Mouse (Mus musculus): ENCODE results near the gene Prps1l3. TPM values are rescaled to one million over a fixed set of nuclear protein-coding genes. Genes with fewer than 3 reads are reported as not detected.
A peak's percentile ranks its signal among the peaks of the same experiment; 100 is the strongest.

Gene Prps1l3
- 87.5 and 94.3 TPM in 2 replicates for polyA plus RNA-seq (2014; fragmentation: Nextera tagmentation; extraction: Ambion mirVana)

DNA sequence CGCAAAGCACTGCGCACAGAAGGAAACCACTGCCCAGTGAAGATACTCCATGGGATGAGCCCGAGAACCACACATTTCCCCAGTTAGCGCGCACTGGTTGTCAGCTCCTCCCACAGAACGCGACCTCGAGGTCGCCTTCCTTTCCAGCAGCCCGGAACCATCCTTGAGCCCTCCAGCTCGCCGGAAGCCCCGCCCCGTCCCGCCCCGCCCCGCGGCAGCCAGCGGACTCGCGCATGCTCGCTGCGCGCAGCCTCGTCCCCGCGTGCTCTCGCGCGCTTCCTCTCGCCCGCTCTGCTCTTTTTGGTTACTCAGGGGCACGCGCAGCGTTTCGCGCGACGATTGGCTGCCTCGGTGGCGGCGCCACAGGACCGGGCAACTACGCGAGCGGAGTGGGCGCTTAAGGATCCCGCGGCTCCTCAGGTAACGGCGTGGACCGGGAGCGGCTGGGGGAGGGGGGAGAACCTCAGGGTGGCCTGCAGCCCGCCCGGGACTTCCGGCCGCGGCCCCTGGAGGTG lies at the start of gene Prps1l3, which contains the start of gene Mipol1:
Gene Prps1l3, plus strand, starts transcription at position 221 of the 515 bp plus-strand sequence.
Gene Mipol1, plus strand, starts transcription at position 236 of the 515 bp plus-strand sequence.
- 0 out of 2 replicates have a peak, but pooled peaks cover 2% of the 10 kb centered on the region for H3K36me3 ChIP-seq (ENCODE audit: insufficient read depth)
- under 1% methylated on average over 56 of the region's 58 CpGs for WGBS
- H3K27me3 ChIP-seq (ENCODE audit: insufficient read depth, low read length), result no peaks in the 10 kb centered on the region
- peak within 1 kb of the TSS; percentile 67 for H3K4me2 ChIP-seq
- ATAC-seq (ENCODE audit: insufficient read depth) (peak; percentile 97), DNase-seq (peak; percentile 95)
- peak within 1 kb of the TSS; percentile 71 for H3K4me3 ChIP-seq (ENCODE audit: low read depth, low read length)
- no peak for TF ChIP-seq CTCF (IDR thresholded peaks at IDR 0.05; ENCODE audit: low read depth)
- peak within 1 kb of the TSS; percentile 90 for H3K27ac ChIP-seq (ENCODE audit: low read depth)
- peak within 1 kb of the TSS; percentile 76 for H3K9ac ChIP-seq
- H3K4me1 ChIP-seq (ENCODE audit: insufficient read depth), result peaks cover 6% of the 10 kb centered on the region; the same call in 1 of the 2 replicates
- H3K9me3 ChIP-seq (ENCODE audit: low read depth, low read length), result no peaks in the 10 kb centered on the region

- H3K4me2 ChIP-seq, result no peak overlapping the region
- H3K4me1 ChIP-seq (ENCODE audit: insufficient read depth), result no peaks in the 10 kb centered on the region
- DNase-seq (peak; percentile 47), ATAC-seq (ENCODE audit: insufficient read depth) (no peak)
- H3K27ac ChIP-seq (ENCODE audit: low read depth), result no peak overlapping the region
- H3K9me3 ChIP-seq (ENCODE audit: low read depth, low read length), result no peaks in the 10 kb centered on the region
- no peak overlapping the region for H3K4me3 ChIP-seq (ENCODE audit: low read depth, low read length)
- no peaks in the 10 kb centered on the region for H3K27me3 ChIP-seq (ENCODE audit: insufficient read depth, low read length)
- WGBS, result 53% methylated on average over 2 of the region's 2 CpGs
- H3K36me3 ChIP-seq (ENCODE audit: insufficient read depth), result no peaks in the 10 kb centered on the region
- H3K9ac ChIP-seq, result no peak overlapping the region
- no peak for TF ChIP-seq CTCF (IDR thresholded peaks at IDR 0.05; ENCODE audit: low read depth)
Observed at GRCm38 (mm10) chr12:57184401-57185147, 45.6 kb upstream of the Prps1l3 start.

GRCm38 (mm10) chr12:57185475-57185874 lies 44.7 kb upstream of the Prps1l3 start:
- Histone ChIP-seq H3K36me3 (ENCODE audit: insufficient read depth) (no peaks in the 10 kb centered on the region), H3K4me3 (ENCODE audit: low read depth, low read length) (no peak overlapping the region), H3K4me1 (ENCODE audit: insufficient read depth) (no peaks in the 10 kb centered on the region), H3K27me3 (ENCODE audit: insufficient read depth, low read length) (no peaks in the 10 kb centered on the region), H3K9ac (no peak overlapping the region), H3K9me3 (ENCODE audit: low read depth, low read length) (no peaks in the 10 kb centered on the region), H3K4me2 (no peak overlapping the region), H3K27ac (ENCODE audit: low read depth) (no peak overlapping the region)
- DNase-seq (peak; percentile 44), ATAC-seq (ENCODE audit: insufficient read depth) (no peak)
- 0% methylated on average over 1 of the region's 1 CpGs for WGBS
- TF ChIP-seq CTCF (IDR thresholded peaks at IDR 0.05; ENCODE audit: low read depth), result peak; percentile 61

DNA sequence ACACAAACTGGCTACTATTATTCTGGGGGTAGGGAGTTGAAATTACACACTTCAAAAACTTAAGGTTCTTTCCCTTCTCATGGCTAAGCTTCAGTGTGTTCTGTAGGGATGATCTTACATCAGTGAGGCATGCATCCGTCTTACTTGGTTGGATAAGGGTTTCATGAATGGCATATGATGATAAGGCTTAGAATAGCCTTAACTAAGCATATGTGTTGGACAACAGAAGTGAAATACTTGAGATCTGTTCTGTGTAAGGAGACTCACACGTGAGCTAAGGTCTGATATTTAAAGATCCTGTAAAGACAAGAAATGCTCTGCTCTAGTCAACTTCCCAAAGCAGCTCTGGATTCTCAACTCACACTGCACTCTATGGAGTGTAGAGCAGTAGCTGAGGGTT lies 44.1 kb upstream of the Prps1l3 start:
- Histone ChIP-seq H3K27ac (ENCODE audit: low read depth) (no peak overlapping the region), H3K27me3 (ENCODE audit: insufficient read depth, low read length) (no peaks in the 10 kb centered on the region), H3K9ac (no peak overlapping the region), H3K4me1 (ENCODE audit: insufficient read depth) (no peaks in the 10 kb centered on the region), H3K4me3 (ENCODE audit: low read depth, low read length) (no peak overlapping the region), H3K9me3 (ENCODE audit: low read depth, low read length) (no peaks in the 10 kb centered on the region), H3K4me2 (no peak overlapping the region), H3K36me3 (ENCODE audit: insufficient read depth) (no peaks in the 10 kb centered on the region)
- DNase-seq (no peak), ATAC-seq (ENCODE audit: insufficient read depth) (no peak)
- 65% methylated on average over 2 of the region's 2 CpGs for WGBS
- no peak for TF ChIP-seq CTCF (IDR thresholded peaks at IDR 0.05; ENCODE audit: low read depth)

GRCm38 (mm10) chr12:57187032-57187431 lies 43.2 kb upstream of the Prps1l3 start:
- no peak overlapping the region for H3K4me2 ChIP-seq
- H3K27me3 ChIP-seq (ENCODE audit: insufficient read depth, low read length), result no peaks in the 10 kb centered on the region
- no peaks in the 10 kb centered on the region for H3K9me3 ChIP-seq (ENCODE audit: low read depth, low read length)
- WGBS, result 75% methylated on average over 4 of the region's 4 CpGs
- H3K4me1 ChIP-seq (ENCODE audit: insufficient read depth), result no peaks in the 10 kb centered on the region
- DNase-seq (no peak), ATAC-seq (ENCODE audit: insufficient read depth) (no peak)
- no peak overlapping the region for H3K27ac ChIP-seq (ENCODE audit: low read depth)
- H3K9ac ChIP-seq, result no peak overlapping the region
- H3K36me3 ChIP-seq (ENCODE audit: insufficient read depth), result no peaks in the 10 kb centered on the region
- TF ChIP-seq CTCF (IDR thresholded peaks at IDR 0.05; ENCODE audit: low read depth), result no peak
- H3K4me3 ChIP-seq (ENCODE audit: low read depth, low read length), result no peak overlapping the region

GRCm38 (mm10) chr12:57194609-57195008 lies 35.6 kb upstream of the Prps1l3 start:
- peak; percentile 51 for DNase-seq
- H3K4me2 ChIP-seq, result no peak overlapping the region
- peak; percentile 51; the same call in 1 of the 2 replicates for ATAC-seq (ENCODE audit: insufficient read depth)
- H3K9ac ChIP-seq, result no peak overlapping the region
- H3K4me1 ChIP-seq (ENCODE audit: insufficient read depth), result no peaks in the 10 kb centered on the region
- H3K36me3 ChIP-seq (ENCODE audit: insufficient read depth), result no peaks in the 10 kb centered on the region
- no peak overlapping the region for H3K27ac ChIP-seq (ENCODE audit: low read depth)
- WGBS, result 26% methylated on average over 3 of the region's 3 CpGs
- H3K4me3 ChIP-seq (ENCODE audit: low read depth, low read length), result no peak overlapping the region
- H3K9me3 ChIP-seq (ENCODE audit: low read depth, low read length), result no peaks in the 10 kb centered on the region
- peaks cover 13% of the 10 kb centered on the region for H3K27me3 ChIP-seq (ENCODE audit: insufficient read depth, low read length)
- TF ChIP-seq CTCF (IDR thresholded peaks at IDR 0.05; ENCODE audit: low read depth), result peak; percentile 53

- H3K27me3 ChIP-seq (ENCODE audit: insufficient read depth, low read length), result peaks cover 13% of the 10 kb centered on the region
- H3K4me3 ChIP-seq (ENCODE audit: low read depth, low read length), result peak overlapping the region; percentile 53
- no peak for ATAC-seq (ENCODE audit: insufficient read depth)
- H3K9me3 ChIP-seq (ENCODE audit: low read depth, low read length), result no peaks in the 10 kb centered on the region
- peak overlapping the region; percentile 89 for H3K4me2 ChIP-seq
- DNase-seq, result no peak
- no peak for TF ChIP-seq CTCF (IDR thresholded peaks at IDR 0.05; ENCODE audit: low read depth)
- no peaks in the 10 kb centered on the region for H3K36me3 ChIP-seq (ENCODE audit: insufficient read depth)
- no peaks in the 10 kb centered on the region for H3K4me1 ChIP-seq (ENCODE audit: insufficient read depth)
- H3K9ac ChIP-seq, result peak overlapping the region; percentile 60
- 15% methylated on average over 8 of the region's 8 CpGs for WGBS
- no peak overlapping the region for H3K27ac ChIP-seq (ENCODE audit: low read depth)
Observed at GRCm38 (mm10) chr12:57196286-57196607, 34.0 kb upstream of the Prps1l3 start.
